Mouse (Mus musculus): ENCODE measurements around the gene Rflna.

Gene Rflna

GRCm38 (mm10) chr5:125052603-125053488 lies 49.8 kb downstream of the Rflna start:
- DNase-seq (ENCODE audit: low spot score) = peak; percentile 94

- no peak for DNase-seq (ENCODE audit: low spot score)
Observed at GRCm38 (mm10) chr5:125053661-125054060, 50.6 kb downstream of the Rflna start.

- no peak for DNase-seq (ENCODE audit: low spot score)
Observed at GRCm38 (mm10) chr5:125055901-125056300, 52.9 kb downstream of the Rflna start.

GRCm38 (mm10) chr5:125056331-125056695 lies 53.3 kb downstream of the Rflna start:
- DNase-seq (ENCODE audit: low spot score) = no peak

GRCm38 (mm10) chr5:125056696-125057554 lies 53.9 kb downstream of the Rflna start:
- no peak for DNase-seq (ENCODE audit: low spot score)

- no peak for DNase-seq (ENCODE audit: low spot score)
Observed at GRCm38 (mm10) chr5:125057555-125058266, 54.7 kb downstream of the Rflna start.

GRCm38 (mm10) chr5:125058267-125058668 lies 55.2 kb downstream of the Rflna start:
- no peak for DNase-seq (ENCODE audit: low spot score)

Measured in adipocyte (in vitro differentiated cells).